Mouse (Mus musculus): Measurements from ENCODE around the gene Iqsec1.

GRCm38 (mm10) chr6:90762120-90762736 lies 226.3 kb downstream of the Iqsec1 start:
- TF ChIP-seq CTCF (IDR thresholded peaks at IDR 0.05; ENCODE audit: extremely low read depth, insufficient read length, insufficient replicate concordance, low read depth, low read length) = no peak
- no peak for TF ChIP-seq POLR2A (IDR thresholded peaks at IDR 0.05; ENCODE audit: low read depth, low read length)
